Mouse (Mus musculus): Measurements from ENCODE around the gene Ptprm. TPM values are rescaled to one million over a fixed set of nuclear protein-coding genes. Genes with fewer than 3 reads are reported as not detected.

Ptprm gene
- polyA plus RNA-seq, 1 experiment from 2014 or later, result 7.0 TPM

- Histone ChIP-seq H3K36me3 (ENCODE audit: control insufficient read depth, insufficient read depth, low read length) (no peaks in the 10 kb centered on the region), H3K9me3 (ENCODE audit: control insufficient read depth, low read length) (no peaks in the 10 kb centered on the region), H3K27ac (ENCODE audit: low read length) (no peak overlapping the region), H3K4me1 (ENCODE audit: control insufficient read depth, insufficient read depth, low read length) (peaks cover 11% of the 10 kb centered on the region), H3K4me2 (ENCODE audit: low read depth, low read length) (no peak overlapping the region), H3K4me3 (ENCODE audit: low read length) (no peak overlapping the region), H3K27me3 (replicated peaks; ENCODE audit: control insufficient read depth, insufficient read depth, low read length) (no peaks in the 10 kb centered on the region), H3K9ac (ENCODE audit: low read depth, low read length) (no peak overlapping the region)
- WGBS, result 57% methylated on average over 10 of the region's 10 CpGs
- ATAC-seq, result no peak
These were observed 689.5 kb downstream of the Ptprm start for GRCm38 (mm10) chr17:66664796-66665195.

GRCm38 (mm10) chr17:66659242-66659641 is 695.0 kb downstream of the Ptprm start:
- Histone ChIP-seq H3K36me3 (ENCODE audit: control insufficient read depth, insufficient read depth, low read length) (no peaks in the 10 kb centered on the region), H3K4me1 (ENCODE audit: control insufficient read depth, insufficient read depth, low read length) (no peaks in the 10 kb centered on the region), H3K9ac (ENCODE audit: low read depth, low read length) (no peak overlapping the region), H3K4me3 (ENCODE audit: low read length) (no peak overlapping the region), H3K27ac (ENCODE audit: low read length) (no peak overlapping the region), H3K9me3 (ENCODE audit: control insufficient read depth, low read length) (no peaks in the 10 kb centered on the region), H3K27me3 (replicated peaks; ENCODE audit: control insufficient read depth, insufficient read depth, low read length) (no peaks in the 10 kb centered on the region), H3K4me2 (ENCODE audit: low read depth, low read length) (no peak overlapping the region)
- no peak for ATAC-seq
- WGBS, result 56% methylated on average over 3 of the region's 3 CpGs

DNA sequence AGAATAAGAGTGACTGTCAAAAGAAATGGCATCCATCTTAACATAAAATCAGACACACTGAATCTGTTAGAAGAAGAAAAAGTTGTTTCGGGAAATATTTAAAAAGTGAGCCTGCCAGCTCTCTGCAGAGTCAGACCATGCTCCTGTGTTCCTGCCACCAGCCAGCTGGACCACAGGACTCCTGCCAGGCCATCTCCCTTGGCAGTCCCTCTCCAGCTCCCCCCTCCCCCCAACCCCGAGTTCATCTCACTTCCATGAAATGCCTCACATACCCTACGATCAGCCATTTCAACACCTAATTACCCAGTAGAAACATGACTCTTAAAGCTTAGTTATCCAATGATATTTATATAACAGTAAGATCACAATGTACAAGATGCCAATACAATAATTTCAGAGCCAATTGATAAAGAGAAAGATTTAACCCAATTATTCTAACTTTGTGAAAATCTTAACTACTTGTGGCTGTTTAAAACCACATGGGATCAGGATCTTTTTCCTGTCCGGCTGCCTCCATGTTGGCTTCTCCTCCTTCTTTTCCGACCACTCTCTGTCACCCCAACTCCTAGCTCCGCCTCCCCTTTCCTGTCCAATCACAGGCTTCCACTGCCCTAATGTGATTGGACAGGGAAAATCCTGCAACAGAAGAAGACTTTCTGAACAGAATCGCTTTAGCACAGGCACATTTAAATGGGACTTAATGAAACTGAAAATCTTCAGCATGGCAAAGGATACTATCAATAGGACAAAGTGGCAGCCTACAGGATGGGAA is 716.1 kb downstream of the Ptprm start:
- H3K9me3 ChIP-seq (ENCODE audit: control insufficient read depth, low read length), result no peaks in the 10 kb centered on the region
- no peak overlapping the region for H3K4me2 ChIP-seq (ENCODE audit: low read depth, low read length)
- ATAC-seq, result no peak
- H3K27me3 ChIP-seq (replicated peaks; ENCODE audit: control insufficient read depth, insufficient read depth, low read length), result no peaks in the 10 kb centered on the region
- 90% methylated on average over 7 of the region's 7 CpGs for WGBS
- no peaks in the 10 kb centered on the region for H3K36me3 ChIP-seq (ENCODE audit: control insufficient read depth, insufficient read depth, low read length)
- no peaks in the 10 kb centered on the region for H3K4me1 ChIP-seq (ENCODE audit: control insufficient read depth, insufficient read depth, low read length)
- no peak overlapping the region for H3K9ac ChIP-seq (ENCODE audit: low read depth, low read length)
- H3K4me3 ChIP-seq (ENCODE audit: low read length), result no peak overlapping the region
- H3K27ac ChIP-seq (ENCODE audit: low read length), result no peak overlapping the region

DNA sequence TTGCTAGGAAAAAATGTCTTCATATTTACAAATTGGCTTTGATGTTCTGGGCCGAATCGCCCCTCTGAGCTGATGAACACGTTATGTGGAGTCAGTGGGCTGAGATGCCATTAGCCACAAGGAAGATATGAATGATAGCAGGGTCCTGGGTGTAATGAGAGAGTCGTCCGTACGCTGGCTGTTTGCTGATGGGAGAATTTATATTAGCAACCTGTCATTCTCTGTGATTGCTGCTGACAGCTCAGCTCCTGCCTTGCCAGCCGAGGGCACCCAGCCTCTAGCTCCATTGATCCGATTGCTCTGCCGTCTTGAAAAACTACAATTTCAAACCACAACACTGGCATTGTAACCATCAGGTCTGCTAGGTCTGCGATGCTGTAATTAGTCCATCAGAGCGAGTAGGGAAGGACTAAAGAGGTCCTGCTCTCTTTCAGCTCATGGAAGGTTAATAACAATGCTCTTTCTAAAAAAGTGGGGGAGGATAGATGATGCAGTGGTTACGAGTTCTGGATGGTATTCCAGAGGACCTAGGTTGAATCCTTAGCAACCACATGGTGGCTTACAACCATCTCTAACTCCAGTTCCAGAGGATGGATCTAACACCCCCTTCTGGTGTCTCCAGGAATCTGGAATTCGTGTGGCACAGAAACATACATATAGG is 734.1 kb downstream of the Ptprm start:
- Histone ChIP-seq H3K36me3 (ENCODE audit: control insufficient read depth, insufficient read depth, low read length) (no peaks in the 10 kb centered on the region), H3K27me3 (replicated peaks; ENCODE audit: control insufficient read depth, insufficient read depth, low read length) (no peaks in the 10 kb centered on the region), H3K9ac (ENCODE audit: low read depth, low read length) (no peak overlapping the region), H3K4me1 (ENCODE audit: control insufficient read depth, insufficient read depth, low read length) (no peaks in the 10 kb centered on the region), H3K4me3 (ENCODE audit: low read length) (no peak overlapping the region), H3K4me2 (ENCODE audit: low read depth, low read length) (no peak overlapping the region), H3K9me3 (ENCODE audit: control insufficient read depth, low read length) (no peaks in the 10 kb centered on the region), H3K27ac (ENCODE audit: low read length) (no peak overlapping the region)
- WGBS, result 74% methylated on average over 13 of the region's 13 CpGs
- no peak for ATAC-seq

DNA sequence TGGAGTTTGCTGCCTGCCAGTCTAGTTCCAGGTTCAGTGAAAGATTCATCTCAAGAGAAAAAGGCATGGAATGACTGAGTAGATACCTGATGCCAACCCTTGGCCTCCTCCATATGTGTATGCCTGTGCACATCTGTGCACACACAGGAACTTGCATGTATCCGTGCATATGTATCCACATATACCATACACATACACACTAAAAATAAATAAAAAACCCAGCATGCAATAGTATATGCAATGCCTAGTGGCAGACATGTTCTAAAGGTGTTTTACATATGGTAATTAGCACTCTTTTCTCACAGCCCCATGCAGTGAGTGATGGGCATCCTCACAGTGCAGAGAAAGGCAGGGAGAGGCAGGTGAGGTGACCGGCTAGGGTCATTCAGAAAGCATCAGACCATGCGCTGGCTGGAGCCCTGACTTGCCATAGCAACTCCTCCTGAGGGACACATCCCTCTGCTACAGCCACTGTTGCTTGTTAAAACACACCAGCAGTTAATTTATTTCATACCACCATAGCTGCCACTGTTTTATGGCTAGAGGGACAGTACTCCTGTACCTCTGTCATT is 734.9 kb downstream of the Ptprm start:
- no peaks in the 10 kb centered on the region for H3K9me3 ChIP-seq (ENCODE audit: control insufficient read depth, low read length)

More for the DNA sequence above, 734.9 kb downstream of the Ptprm start:
- Histone ChIP-seq H3K27me3 (replicated peaks; ENCODE audit: control insufficient read depth, insufficient read depth, low read length) (no peaks in the 10 kb centered on the region), H3K9ac (ENCODE audit: low read depth, low read length) (no peak overlapping the region), H3K4me1 (ENCODE audit: control insufficient read depth, insufficient read depth, low read length) (no peaks in the 10 kb centered on the region), H3K27ac (ENCODE audit: low read length) (no peak overlapping the region), H3K36me3 (ENCODE audit: control insufficient read depth, insufficient read depth, low read length) (no peaks in the 10 kb centered on the region), H3K4me2 (ENCODE audit: low read depth, low read length) (no peak overlapping the region), H3K4me3 (ENCODE audit: low read length) (no peak overlapping the region)
- 82% methylated on average over 3 of the region's 3 CpGs for WGBS
- ATAC-seq, result no peak

Small RNA genes within 50 kb of the gene (microRNA-seq; reads per million reads assigned to microRNA genes)
- 0.91 reads per million for gene Mir5709

Data from intestine, embryonic 16.5 days (tissue).